Mouse (Mus musculus) heart, embryonic 16.5 days (tissue): ENCODE data around the gene Gns. TPM values are rescaled to one million over a fixed set of nuclear protein-coding genes. Genes with fewer than 3 reads are reported as not detected.

Source experiments
- ATAC-seq: fragments of 200-750 bp; cut with Nextera tagmentation; replicated peaks from 2 replicates; pipeline ENCODE4 v1.8.0; 2017; ENCODE audit warnings: moderate number of reproducible peaks; ENCODE audit not compliant: insufficient read depth, low FRiP score; ENCODE audit errors: extremely low read depth
- H3K27ac ChIP-seq: fragments of 300-500 bp; sonication (generic); 2 replicates; pipeline ENCODE4 v1.5.1; 2014; ENCODE audit warnings: mild to moderate bottlenecking, low read length, control low read depth, moderate library complexity
- H3K27me3 ChIP-seq: fragments of 300-500 bp; sonication (generic); 2 replicates; pipeline ENCODE4 v1.6.1; 2014; ENCODE audit warnings: low read length, mixed read lengths; ENCODE audit not compliant: control insufficient read depth, insufficient read depth
- H3K36me3 ChIP-seq: fragments of 300-500 bp; sonication (generic); 2 replicates; pipeline ENCODE4 v1.6.1; 2014; ENCODE audit not compliant: control insufficient read depth, insufficient read depth
- H3K4me1 ChIP-seq: fragments of 300-500 bp; sonication (generic); 2 replicates; pipeline ENCODE4 v1.6.1; 2014; ENCODE audit warnings: low read length, mixed read lengths; ENCODE audit not compliant: control insufficient read depth, insufficient read depth
- H3K4me2 ChIP-seq: fragments of 300-500 bp; sonication (generic); 2 replicates; pipeline ENCODE4 v1.6.1; 2014; ENCODE audit warnings: low read depth, mild to moderate bottlenecking, control low read depth, low read length
- H3K4me3 ChIP-seq: fragments of 300-500 bp; sonication (generic); 2 replicates; pipeline ENCODE4 v1.5.1; 2014; ENCODE audit warnings: mild to moderate bottlenecking, control low read depth, low read length
- H3K9ac ChIP-seq: fragments of 300-500 bp; sonication (generic); 2 replicates; pipeline ENCODE4 v1.6.1; 2014; ENCODE audit warnings: low read length, control low read depth
- H3K9me3 ChIP-seq: fragments of 300-500 bp; sonication (generic); replicated peaks from 2 replicates; pipeline ENCODE4 v1.6.1; 2016; ENCODE audit warnings: low read length; ENCODE audit not compliant: control insufficient read depth
- WGBS: fragments of 180-500 bp; shearing (Covaris S2); extraction: QIAGEN DNeasy Blood & Tissue Kit; methylation state at CpG from one replicate; pipeline ENCODE4 v1.1.7; 2014; 5-methylcytosine and 5-hydroxymethylcytosine counted together
- polyA plus RNA-seq: library from polyadenylated mRNA; unstranded; fragments of >200 nt; fragmentation: Nextera tagmentation; extraction: Ambion mirVana; gene quantifications from 2 replicates; pipeline ENCODE4 v1.2.1, GENCODE M21; 2015

The Gns gene
- polyA plus RNA-seq, 1 experiment from 2014 or later, result 29.0 TPM

GRCm38 (mm10) chr10:121386347-121386746, 21.5 kb downstream of the Gns start:
- H3K9me3 ChIP-seq, result no peaks in the 10 kb centered on the region
- H3K9ac ChIP-seq, result peak overlapping the region; percentile 49
- H3K27me3 ChIP-seq, result no peaks in the 10 kb centered on the region
- ATAC-seq, result no peak
- no peak overlapping the region for H3K4me3 ChIP-seq
- peaks cover 9% of the 10 kb centered on the region for H3K4me1 ChIP-seq
- 29% methylated on average over 9 of the region's 9 CpGs for WGBS
- H3K4me2 ChIP-seq, result no peak overlapping the region; the same call in 1 of the 2 replicates
- H3K27ac ChIP-seq, result no peak overlapping the region
- H3K36me3 ChIP-seq, result peaks cover 54% of the 10 kb centered on the region

- Histone ChIP-seq H3K27me3 (no peaks in the 10 kb centered on the region), H3K4me1 (peaks cover 12% of the 10 kb centered on the region), H3K27ac (no peak overlapping the region), H3K9me3 (no peaks in the 10 kb centered on the region), H3K36me3 (peaks cover 61% of the 10 kb centered on the region), H3K4me3 (no peak overlapping the region), H3K4me2 (no peak overlapping the region), H3K9ac (no peak overlapping the region)
- 78% methylated on average over 10 of the region's 10 CpGs for WGBS
- ATAC-seq, result no peak
Observed at GRCm38 (mm10) chr10:121390602-121391001, 25.7 kb downstream of the Gns start.

- no peak overlapping the region for H3K9ac ChIP-seq
Observed at GRCm38 (mm10) chr10:121391901-121392300, 27.0 kb downstream of the Gns start.

GRCm38 (mm10) chr10:121394270-121394669, 29.4 kb downstream of the Gns start:
- no peaks in the 10 kb centered on the region for H3K27me3 ChIP-seq
- no peaks in the 10 kb centered on the region for H3K9me3 ChIP-seq
- H3K36me3 ChIP-seq, result peaks cover 55% of the 10 kb centered on the region
- peaks cover 3% of the 10 kb centered on the region; the same call in 1 of the 2 replicates for H3K4me1 ChIP-seq
- H3K4me2 ChIP-seq, result no peak overlapping the region
- no peak overlapping the region for H3K4me3 ChIP-seq
- ATAC-seq, result no peak
- WGBS, result 80% methylated on average over 6 of the region's 6 CpGs
- no peak overlapping the region for H3K9ac ChIP-seq
- no peak overlapping the region for H3K27ac ChIP-seq

More at GRCm38 (mm10) chr10:121391901-121392300, 27.0 kb downstream of the Gns start:
- Histone ChIP-seq H3K27me3 (no peaks in the 10 kb centered on the region), H3K4me3 (no peak overlapping the region), H3K27ac (no peak overlapping the region), H3K36me3 (peaks cover 68% of the 10 kb centered on the region), H3K9me3 (no peaks in the 10 kb centered on the region), H3K4me2 (no peak overlapping the region), H3K4me1 (peaks cover 3% of the 10 kb centered on the region; the same call in 1 of the 2 replicates)
- WGBS, result 93% methylated on average over 8 of the region's 8 CpGs
- ATAC-seq, result no peak

GRCm38 (mm10) chr10:121394789-121395325, 30.0 kb downstream of the Gns start:
- no peak overlapping the region for H3K9ac ChIP-seq
- peaks cover 3% of the 10 kb centered on the region; the same call in 1 of the 2 replicates for H3K4me1 ChIP-seq
- H3K36me3 ChIP-seq, result peaks cover 51% of the 10 kb centered on the region
- H3K4me2 ChIP-seq, result no peak overlapping the region
- H3K27ac ChIP-seq, result no peak overlapping the region
- H3K9me3 ChIP-seq, result no peaks in the 10 kb centered on the region
- no peaks in the 10 kb centered on the region for H3K27me3 ChIP-seq
- 74% methylated on average over 18 of the region's 18 CpGs for WGBS
- H3K4me3 ChIP-seq, result no peak overlapping the region
- ATAC-seq, result no peak

- ATAC-seq, result no peak
- no peaks in the 10 kb centered on the region for H3K9me3 ChIP-seq
- no peak overlapping the region for H3K27ac ChIP-seq
- H3K4me2 ChIP-seq, result no peak overlapping the region
- peaks cover 3% of the 10 kb centered on the region; the same call in 1 of the 2 replicates for H3K4me1 ChIP-seq
- no peaks in the 10 kb centered on the region for H3K27me3 ChIP-seq
- no peak overlapping the region for H3K9ac ChIP-seq
- H3K36me3 ChIP-seq, result peaks cover 45% of the 10 kb centered on the region
- WGBS, result 57% methylated on average over 20 of the region's 20 CpGs
- no peak overlapping the region for H3K4me3 ChIP-seq
Observed at GRCm38 (mm10) chr10:121395542-121396176, 30.8 kb downstream of the Gns start.

GRCm38 (mm10) chr10:121398599-121398998, 33.7 kb downstream of the Gns start:
- Histone ChIP-seq H3K9me3 (no peaks in the 10 kb centered on the region), H3K27me3 (no peaks in the 10 kb centered on the region), H3K4me3 (no peak overlapping the region), H3K36me3 (peaks cover 16% of the 10 kb centered on the region), H3K9ac (no peak overlapping the region), H3K4me2 (no peak overlapping the region), H3K27ac (no peak overlapping the region), H3K4me1 (peaks cover 3% of the 10 kb centered on the region; the same call in 1 of the 2 replicates)
- WGBS, result 83% methylated on average over 7 of the region's 7 CpGs
- ATAC-seq, result no peak

GRCm38 (mm10) chr10:121401005-121401404, 36.1 kb downstream of the Gns start:
- WGBS, result 73% methylated on average over 7 of the region's 7 CpGs
- no peak for ATAC-seq
- no peak overlapping the region for H3K27ac ChIP-seq

GRCm38 (mm10) chr10:121403104-121403503, 38.2 kb downstream of the Gns start:
- H3K36me3 ChIP-seq, result no peaks in the 10 kb centered on the region
- H3K27me3 ChIP-seq, result no peaks in the 10 kb centered on the region
- no peaks in the 10 kb centered on the region for H3K9me3 ChIP-seq
- H3K4me3 ChIP-seq, result no peak overlapping the region
- no peak for ATAC-seq
- no peak overlapping the region for H3K9ac ChIP-seq
- no peak overlapping the region for H3K27ac ChIP-seq
- 58% methylated on average over 9 of the region's 9 CpGs for WGBS
- no peak overlapping the region for H3K4me2 ChIP-seq
- H3K4me1 ChIP-seq, result no peaks in the 10 kb centered on the region

More at GRCm38 (mm10) chr10:121401005-121401404, 36.1 kb downstream of the Gns start:
- no peaks in the 10 kb centered on the region for H3K27me3 ChIP-seq
- H3K4me1 ChIP-seq, result no peaks in the 10 kb centered on the region; the same call in 1 of the 2 replicates
- H3K36me3 ChIP-seq, result peaks cover 4% of the 10 kb centered on the region; the same call in 1 of the 2 replicates
- no peaks in the 10 kb centered on the region for H3K9me3 ChIP-seq
- H3K4me2 ChIP-seq, result no peak overlapping the region
- H3K9ac ChIP-seq, result no peak overlapping the region
- no peak overlapping the region for H3K4me3 ChIP-seq
